Mouse (Mus musculus): Measurements from ENCODE around the gene Il17rb.

GRCm38 (mm10) chr14:29978254-29979204, 30.2 kb downstream of the Il17rb start, which contains the start of gene Actr8:
- TF ChIP-seq POLR2AphosphoS5 (IDR thresholded peaks at IDR 0.05; ENCODE audit: insufficient replicate concordance, low read depth, low read length) (no peak), CTCF (IDR thresholded peaks at IDR 0.05; ENCODE audit: low read depth, low read length) (no peak)

Measured in G1E (cell line).